Mouse (Mus musculus) embryonic facial prominence, embryonic 13.5 days (tissue): ENCODE results near the gene Hist1h2ad. TPM values are rescaled to one million over a fixed set of nuclear protein-coding genes. Genes with fewer than 3 reads are reported as not detected.
"Not testable (repeated sequence)": the region's sequence is repeated elsewhere in the genome, so short reads cannot be mapped to it uniquely, and the experiment has no call there.

Experiments used
- ATAC-seq: fragments of 200-750 bp; cut with Nextera tagmentation; 2 replicates; pipeline ENCODE4 v1.8.0; 2017; ENCODE audit warnings: low read depth; ENCODE audit not compliant: insufficient number of reproducible peaks, insufficient read depth, low FRiP score, low TSS enrichment
- H3K27ac ChIP-seq: fragments of 300-500 bp; sonication (generic); 2 replicates; pipeline ENCODE4 v1.5.1; 2015; ENCODE audit warnings: moderate library complexity, mild to moderate bottlenecking, inconsistent platforms
- H3K27me3 ChIP-seq: fragments of 300-500 bp; sonication (generic); 2 replicates; pipeline ENCODE4 v1.6.1; 2015; ENCODE audit warnings: mild to moderate bottlenecking, inconsistent platforms
- H3K36me3 ChIP-seq: fragments of 300-500 bp; sonication (generic); 2 replicates; pipeline ENCODE4 v1.6.1; 2015; ENCODE audit warnings: mild to moderate bottlenecking, inconsistent platforms
- H3K4me1 ChIP-seq: fragments of 300-500 bp; sonication (generic); 2 replicates; pipeline ENCODE4 v1.6.1; 2015; ENCODE audit warnings: inconsistent platforms
- H3K4me2 ChIP-seq: fragments of 300-500 bp; sonication (generic); 2 replicates; pipeline ENCODE4 v1.6.1; 2015; ENCODE audit warnings: moderate library complexity, mild to moderate bottlenecking, inconsistent platforms
- H3K4me3 ChIP-seq: fragments of 300-500 bp; sonication (generic); 2 replicates; pipeline ENCODE4 v1.5.1; 2015; ENCODE audit warnings: mild to moderate bottlenecking, inconsistent platforms
- H3K9ac ChIP-seq: fragments of 300-500 bp; sonication (generic); 2 replicates; pipeline ENCODE4 v1.6.1; 2015; ENCODE audit warnings: mild to moderate bottlenecking, inconsistent platforms
- H3K9me3 ChIP-seq: fragments of 300-500 bp; sonication (generic); 2 replicates; pipeline ENCODE4 v1.6.1; 2016; ENCODE audit warnings: inconsistent platforms
- WGBS: fragments of 180-500 bp; shearing (Covaris S2); methylation state at CpG from one replicate; pipeline ENCODE4 v1.1.7; 2015; ENCODE audit warnings: mixed read lengths; 5-methylcytosine and 5-hydroxymethylcytosine counted together
- polyA plus RNA-seq: library from polyadenylated mRNA; unstranded; fragments of >200 nt; fragmentation: Nextera tagmentation; extraction: Ambion mirVana; gene quantifications from 2 replicates; pipeline ENCODE4 v1.2.1, GENCODE M21; 2015

Gene Hist1h2ad
- polyA plus RNA-seq, 1 experiment from 2014 or later, result 3.1 TPM

DNA sequence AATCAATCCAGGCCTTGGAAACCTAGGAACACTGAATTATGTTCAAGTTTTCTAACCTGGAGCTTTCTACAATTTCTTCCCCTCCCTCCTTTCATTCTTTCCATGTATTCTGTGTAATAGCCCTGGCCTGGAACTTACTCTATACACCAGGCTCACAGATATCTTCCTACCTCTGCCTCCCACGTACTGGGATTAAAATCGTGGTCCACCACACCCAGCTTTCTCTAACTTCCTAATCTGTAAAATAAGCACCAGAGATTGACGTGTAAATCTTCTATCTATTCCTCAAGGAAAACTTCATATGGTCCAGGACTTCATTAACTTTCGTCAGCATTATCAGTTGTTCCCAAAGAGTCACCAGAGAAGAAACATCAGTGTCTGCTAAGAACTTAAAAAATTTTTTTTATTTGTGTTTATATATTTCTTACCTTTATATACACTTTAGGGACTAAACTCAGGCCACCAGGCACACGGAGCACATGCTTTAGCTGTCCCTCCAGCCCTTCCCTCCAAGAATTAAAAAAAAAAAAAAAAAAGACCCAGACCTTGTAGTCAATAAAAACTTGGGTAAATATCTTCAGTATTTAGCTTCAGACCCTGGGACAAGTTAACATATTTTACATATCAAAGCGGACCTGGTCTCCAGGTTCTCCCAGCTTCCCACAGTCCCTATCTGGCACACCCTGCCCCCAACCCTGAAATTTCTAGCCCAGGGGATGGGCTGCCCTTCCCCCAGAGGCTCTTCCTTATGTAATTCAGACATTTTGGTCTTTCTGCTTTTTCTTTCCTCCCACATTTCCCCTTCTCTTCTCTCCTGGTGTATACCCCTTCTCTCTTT, 8.3 kb downstream of the Hist1h2ad start:
- peak overlapping the region; percentile 84 for H3K4me2 ChIP-seq
- H3K27ac ChIP-seq, result peak overlapping the region; percentile 98
- WGBS, result 4% methylated on average over 6 of the region's 6 CpGs
- no peak for ATAC-seq
- no peaks in the 10 kb centered on the region for H3K27me3 ChIP-seq
- peaks cover 34% of the 10 kb centered on the region for H3K4me1 ChIP-seq
- H3K36me3 ChIP-seq, result no peaks in the 10 kb centered on the region
- H3K9me3 ChIP-seq, result no peaks in the 10 kb centered on the region
- H3K9ac ChIP-seq, result peak overlapping the region; percentile 80
- peak overlapping the region; percentile 59 for H3K4me3 ChIP-seq

DNA sequence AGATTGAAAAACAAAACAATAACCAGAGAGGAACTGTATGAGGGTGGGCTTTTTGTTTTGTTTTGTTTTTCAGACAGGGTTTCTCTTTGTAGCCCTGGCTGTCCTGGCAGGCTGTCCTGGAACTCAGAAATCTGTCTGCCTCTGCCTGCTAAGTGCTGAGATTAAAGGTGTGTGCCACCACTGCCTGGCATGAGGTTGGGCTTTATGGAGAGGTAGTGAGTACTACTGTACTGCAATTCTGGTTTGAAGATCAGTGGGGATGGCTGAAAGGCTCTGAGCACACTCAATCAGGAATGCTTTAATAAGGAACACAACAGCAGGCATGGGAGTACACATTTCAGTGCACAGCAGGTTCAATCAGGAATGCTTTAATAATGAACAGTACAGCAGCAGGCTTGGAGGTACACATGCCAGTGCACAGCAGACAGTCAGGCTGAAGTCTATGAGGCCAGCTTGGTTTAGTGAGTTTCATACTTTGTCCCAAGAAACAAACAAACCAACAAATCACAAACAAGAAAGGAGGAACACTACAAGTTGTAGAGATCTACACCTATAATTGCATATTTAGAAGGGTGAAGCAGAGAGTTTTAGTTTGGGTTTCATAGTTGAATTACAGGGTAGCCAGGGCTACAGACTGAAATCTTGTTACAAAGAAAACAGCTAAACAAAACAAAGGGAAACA, 9.3 kb downstream of the Hist1h2ad start:
- no peak for ATAC-seq
- H3K9ac ChIP-seq, result peak overlapping the region; percentile 41; the same call in 1 of the 2 replicates
- no peak overlapping the region for H3K4me3 ChIP-seq

DNA sequence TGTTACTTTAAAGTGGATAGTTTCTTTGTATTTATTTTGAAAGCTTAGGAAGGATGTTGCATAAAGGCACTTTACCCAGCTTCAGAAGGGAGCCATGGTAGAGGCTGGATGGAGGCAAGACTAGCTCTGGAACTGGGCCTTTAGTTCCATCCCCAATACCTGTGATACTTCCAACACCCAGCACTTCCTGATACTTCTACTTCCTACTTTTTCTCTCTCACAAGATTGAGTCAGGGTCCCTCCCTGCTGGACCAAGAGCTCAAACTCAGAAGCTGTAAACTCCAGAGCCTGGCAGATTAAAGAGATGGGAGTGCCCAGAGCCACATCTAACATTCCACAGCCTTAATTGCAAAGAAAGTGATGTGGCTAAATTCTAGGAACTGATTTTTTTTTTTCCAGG, 10.2 kb downstream of the Hist1h2ad start:
- no peaks in the 10 kb centered on the region for H3K9me3 ChIP-seq
- H3K9ac ChIP-seq, result peak overlapping the region; percentile 78
- ATAC-seq, result no peak
- peaks cover 34% of the 10 kb centered on the region for H3K4me1 ChIP-seq
- H3K4me3 ChIP-seq, result peak overlapping the region; percentile 50
- peak overlapping the region; percentile 98 for H3K27ac ChIP-seq
- H3K36me3 ChIP-seq, result no peaks in the 10 kb centered on the region
- no peaks in the 10 kb centered on the region for H3K27me3 ChIP-seq
- H3K4me2 ChIP-seq, result peak overlapping the region; percentile 84

More for the DNA sequence above, 9.3 kb downstream of the Hist1h2ad start:
- no peaks in the 10 kb centered on the region for H3K9me3 ChIP-seq
- H3K27me3 ChIP-seq, result no peaks in the 10 kb centered on the region
- no peaks in the 10 kb centered on the region for H3K36me3 ChIP-seq
- H3K4me1 ChIP-seq, result peaks cover 34% of the 10 kb centered on the region
- peak overlapping the region; percentile 84 for H3K4me2 ChIP-seq
- H3K27ac ChIP-seq, result peak overlapping the region; percentile 98

DNA sequence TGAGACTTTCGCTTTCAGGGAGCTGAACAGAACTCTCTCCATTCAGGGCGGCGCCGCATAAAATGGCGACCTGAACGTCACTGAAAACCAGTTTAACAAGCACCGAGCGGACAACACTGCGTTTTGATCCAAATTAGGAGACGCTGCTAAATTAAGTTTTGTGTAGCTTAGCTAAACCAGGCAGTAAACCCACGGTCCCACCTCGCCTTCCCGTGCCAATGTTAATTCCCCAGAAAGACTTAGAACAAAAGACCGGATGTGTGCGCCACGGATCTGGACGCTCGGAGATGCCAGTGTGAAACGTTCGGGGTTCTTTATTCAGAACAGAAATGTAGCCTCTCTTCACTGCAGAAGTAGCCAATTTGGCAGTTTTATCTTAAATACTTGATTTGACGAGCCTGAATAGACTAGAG, 10.9 kb downstream of the Hist1h2ad start:
- peak overlapping the region; percentile 78 for H3K9ac ChIP-seq
- H3K9me3 ChIP-seq, result no peaks in the 10 kb centered on the region
- peak overlapping the region; percentile 50 for H3K4me3 ChIP-seq
- H3K4me1 ChIP-seq, result peaks cover 34% of the 10 kb centered on the region
- peak overlapping the region; percentile 98 for H3K27ac ChIP-seq
- H3K27me3 ChIP-seq, result no peaks in the 10 kb centered on the region
- no peaks in the 10 kb centered on the region for H3K36me3 ChIP-seq
- peak overlapping the region; percentile 84 for H3K4me2 ChIP-seq
- ATAC-seq, result no peak
- under 1% methylated on average over 21 of the region's 21 CpGs for WGBS

DNA sequence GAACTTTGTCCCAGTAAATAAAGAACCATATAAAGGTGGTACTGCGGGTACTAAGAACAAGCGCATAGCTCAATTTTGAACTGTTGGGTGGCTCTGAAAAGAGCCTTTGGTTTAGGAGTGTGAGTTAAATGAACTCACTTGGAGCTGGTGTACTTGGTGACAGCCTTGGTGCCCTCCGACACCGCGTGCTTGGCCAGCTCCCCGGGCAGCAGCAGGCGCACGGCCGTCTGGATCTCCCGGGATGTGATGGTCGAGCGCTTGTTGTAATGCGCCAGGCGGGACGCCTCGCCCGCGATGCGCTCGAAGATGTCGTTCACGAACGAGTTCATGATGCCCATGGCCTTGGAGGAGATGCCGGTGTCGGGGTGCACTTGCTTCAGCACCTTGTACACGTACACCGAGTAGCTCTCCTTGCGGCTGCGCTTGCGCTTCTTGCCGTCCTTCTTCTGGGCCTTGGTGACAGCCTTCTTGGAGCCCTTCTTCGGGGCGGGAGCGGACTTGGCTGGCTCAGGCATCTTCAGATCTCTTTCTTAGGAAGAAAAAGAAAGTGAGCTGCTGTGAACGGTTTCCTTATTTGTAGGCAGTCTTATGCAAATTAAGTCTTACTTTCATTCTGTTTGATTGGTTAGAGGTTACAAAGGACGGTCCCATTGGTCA, 11.4 kb downstream of the Hist1h2ad start:
- peak; percentile 85 for ATAC-seq
- H3K9ac ChIP-seq, result peak overlapping the region; percentile 78
- WGBS, result under 1% methylated on average over 34 of the region's 36 CpGs

DNA sequence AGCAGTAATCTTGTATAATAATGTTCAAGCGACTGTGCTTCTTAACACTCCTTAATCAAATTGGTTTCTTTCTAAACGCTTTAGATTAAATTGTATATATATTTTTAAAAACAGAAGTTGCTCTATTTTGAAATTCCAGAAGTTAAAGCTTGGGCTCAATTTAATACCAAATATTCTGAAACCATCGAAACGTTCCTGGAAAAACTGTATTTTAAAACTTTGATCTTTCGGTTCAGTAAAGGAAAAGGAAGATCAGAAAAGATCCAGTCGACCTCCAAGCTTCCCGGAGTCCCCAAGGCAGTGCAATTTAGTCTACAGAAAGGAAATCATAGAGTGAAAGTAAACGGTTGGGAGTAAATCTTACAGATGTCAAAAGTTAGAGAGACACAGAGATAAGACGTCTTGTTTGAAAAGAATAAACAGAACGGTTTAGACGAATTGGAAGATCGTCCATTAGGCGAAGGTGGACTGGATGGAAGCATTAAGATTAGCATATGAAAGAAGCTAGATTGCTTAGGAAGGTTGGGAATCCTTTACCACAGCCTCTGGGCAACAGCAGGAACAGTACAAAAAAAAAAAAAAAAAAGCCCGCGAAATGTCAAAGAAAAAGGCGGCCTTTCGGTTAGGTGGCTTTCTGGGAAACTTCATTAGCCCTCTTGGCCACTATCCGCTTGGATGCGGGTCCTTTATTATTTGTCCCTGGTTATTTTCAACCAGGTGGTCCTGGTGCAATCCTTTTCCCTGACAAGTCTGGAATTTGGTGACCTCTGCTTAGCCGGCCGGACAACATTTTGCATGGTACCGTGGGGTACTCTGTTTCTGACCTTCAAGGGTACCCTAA, 12.1 kb downstream of the Hist1h2ad start:
- Histone ChIP-seq H3K9ac (peak overlapping the region; percentile 72), H3K4me1 (peaks cover 29% of the 10 kb centered on the region), H3K9me3 (no peaks in the 10 kb centered on the region), H3K27ac (peak overlapping the region; percentile 95), H3K27me3 (no peaks in the 10 kb centered on the region), H3K36me3 (no peaks in the 10 kb centered on the region), H3K4me3 (peak overlapping the region; percentile 50), H3K4me2 (peak overlapping the region; percentile 84)
- 2% methylated on average over 22 of the region's 22 CpGs for WGBS
- no peak for ATAC-seq

More for the DNA sequence above, 11.4 kb downstream of the Hist1h2ad start:
- H3K27me3 ChIP-seq, H3K9me3 ChIP-seq, H3K36me3 ChIP-seq: not testable (repeated sequence)
- Histone ChIP-seq H3K4me3 (peak overlapping the region; percentile 50), H3K27ac (peak overlapping the region; percentile 98), H3K4me1 (peaks cover 34% of the 10 kb centered on the region), H3K4me2 (peak overlapping the region; percentile 84)

DNA sequence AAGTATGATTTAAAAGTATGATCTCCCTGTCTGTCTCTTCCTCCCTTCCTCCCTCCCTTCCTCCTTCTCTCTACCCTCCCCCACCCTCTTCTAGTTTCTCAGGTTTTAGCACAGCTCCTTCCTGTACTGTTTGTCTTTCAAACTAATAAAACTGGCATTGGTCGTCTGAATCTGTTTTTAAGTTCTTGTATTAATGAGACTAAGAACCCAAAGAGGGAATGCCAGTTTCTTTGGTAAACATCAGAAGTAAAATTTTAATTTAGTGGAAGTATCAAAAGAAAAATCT, 12.7 kb downstream of the Hist1h2ad start:
- Histone ChIP-seq H3K9me3 (no peaks in the 10 kb centered on the region), H3K4me1 (peaks cover 28% of the 10 kb centered on the region), H3K36me3 (no peaks in the 10 kb centered on the region), H3K4me2 (peak overlapping the region; percentile 84), H3K9ac (peak overlapping the region; percentile 72), H3K4me3 (peak overlapping the region; percentile 50), H3K27ac (peak overlapping the region; percentile 95), H3K27me3 (no peaks in the 10 kb centered on the region)
- ATAC-seq, result no peak
- 7% methylated on average over 1 of the region's 1 CpGs for WGBS

DNA sequence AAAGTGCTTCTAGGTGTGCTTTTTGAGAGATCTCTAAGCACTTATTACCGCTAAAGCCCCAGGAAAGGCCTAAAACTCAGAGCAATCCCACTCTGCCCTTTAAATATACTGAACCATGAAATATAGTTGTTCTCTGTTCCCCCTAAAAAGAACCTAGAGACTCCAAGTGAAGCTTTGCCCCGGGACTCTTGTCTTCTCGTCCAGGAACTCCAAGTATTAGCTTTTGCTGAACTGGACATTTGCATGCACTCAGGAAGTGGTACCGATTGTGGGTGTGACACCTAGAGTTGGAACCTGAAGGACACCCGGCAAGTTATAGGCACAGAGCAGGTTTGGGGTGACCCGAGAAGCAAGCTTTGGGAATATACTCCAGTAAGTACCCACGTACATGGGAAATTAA, 17.0 kb downstream of the Hist1h2ad start:
- no peak overlapping the region for H3K27ac ChIP-seq
- H3K4me3 ChIP-seq, result no peak overlapping the region
- H3K36me3 ChIP-seq, result no peaks in the 10 kb centered on the region
- H3K27me3 ChIP-seq, result no peaks in the 10 kb centered on the region
- H3K4me1 ChIP-seq, result peaks cover 4% of the 10 kb centered on the region; the same call in 1 of the 2 replicates
- no peak overlapping the region for H3K9ac ChIP-seq
- no peak for ATAC-seq
- 93% methylated on average over 7 of the region's 7 CpGs for WGBS
- no peak overlapping the region for H3K4me2 ChIP-seq
- H3K9me3 ChIP-seq, result no peaks in the 10 kb centered on the region

DNA sequence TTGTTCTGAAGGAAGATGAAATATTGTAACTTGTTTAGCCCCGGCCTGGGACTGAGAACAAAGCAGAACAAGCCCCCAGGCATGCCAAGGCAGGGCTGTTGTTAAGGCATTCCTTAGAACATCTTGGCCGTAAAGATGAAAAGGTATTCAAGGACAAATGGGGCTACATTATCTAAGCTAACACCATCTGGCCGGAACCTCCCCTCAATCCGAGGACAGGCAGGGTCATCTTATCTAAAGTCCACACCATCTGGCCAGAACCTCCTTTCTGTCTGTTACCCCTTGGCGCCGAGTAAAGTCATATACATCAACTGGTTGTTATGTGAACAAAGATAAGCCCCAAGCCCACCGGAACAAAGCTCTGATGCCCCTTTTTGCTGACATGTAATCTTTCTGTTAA, 17.7 kb downstream of the Hist1h2ad start:
- not testable (repeated sequence) for H3K9me3 ChIP-seq, H3K4me2 ChIP-seq, H3K27ac ChIP-seq, H3K36me3 ChIP-seq, H3K27me3 ChIP-seq, H3K9ac ChIP-seq, H3K4me3 ChIP-seq, H3K4me1 ChIP-seq, ATAC-seq
- 86% methylated on average over 7 of the region's 7 CpGs for WGBS

DNA sequence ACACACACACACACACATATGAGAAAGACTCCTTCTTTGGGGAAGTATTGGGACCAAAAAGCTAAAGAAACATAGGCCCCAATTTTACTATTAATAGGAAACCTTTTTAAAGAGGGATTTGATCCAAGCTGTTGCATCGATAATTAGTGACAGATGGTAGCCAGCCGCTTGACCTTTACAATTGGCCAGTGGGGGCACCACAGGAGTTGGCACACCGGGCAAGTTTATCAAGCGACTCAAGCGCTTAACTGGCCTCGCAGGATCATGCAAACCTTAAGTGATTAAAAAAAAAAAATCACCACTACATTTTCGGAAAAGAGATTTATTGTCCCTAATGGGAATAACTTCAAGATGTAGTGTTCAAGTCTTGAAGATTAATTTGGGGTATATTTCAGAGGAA, 18.4 kb downstream of the Hist1h2ad start:
- H3K36me3 ChIP-seq, result no peaks in the 10 kb centered on the region
- no peak overlapping the region for H3K4me3 ChIP-seq
- H3K9me3 ChIP-seq, result no peaks in the 10 kb centered on the region
- WGBS, result 70% methylated on average over 7 of the region's 7 CpGs
- H3K9ac ChIP-seq, result no peak overlapping the region
- no peaks in the 10 kb centered on the region for H3K4me1 ChIP-seq
- no peaks in the 10 kb centered on the region for H3K27me3 ChIP-seq
- H3K27ac ChIP-seq, result no peak overlapping the region
- no peak for ATAC-seq
- H3K4me2 ChIP-seq, result no peak overlapping the region

DNA sequence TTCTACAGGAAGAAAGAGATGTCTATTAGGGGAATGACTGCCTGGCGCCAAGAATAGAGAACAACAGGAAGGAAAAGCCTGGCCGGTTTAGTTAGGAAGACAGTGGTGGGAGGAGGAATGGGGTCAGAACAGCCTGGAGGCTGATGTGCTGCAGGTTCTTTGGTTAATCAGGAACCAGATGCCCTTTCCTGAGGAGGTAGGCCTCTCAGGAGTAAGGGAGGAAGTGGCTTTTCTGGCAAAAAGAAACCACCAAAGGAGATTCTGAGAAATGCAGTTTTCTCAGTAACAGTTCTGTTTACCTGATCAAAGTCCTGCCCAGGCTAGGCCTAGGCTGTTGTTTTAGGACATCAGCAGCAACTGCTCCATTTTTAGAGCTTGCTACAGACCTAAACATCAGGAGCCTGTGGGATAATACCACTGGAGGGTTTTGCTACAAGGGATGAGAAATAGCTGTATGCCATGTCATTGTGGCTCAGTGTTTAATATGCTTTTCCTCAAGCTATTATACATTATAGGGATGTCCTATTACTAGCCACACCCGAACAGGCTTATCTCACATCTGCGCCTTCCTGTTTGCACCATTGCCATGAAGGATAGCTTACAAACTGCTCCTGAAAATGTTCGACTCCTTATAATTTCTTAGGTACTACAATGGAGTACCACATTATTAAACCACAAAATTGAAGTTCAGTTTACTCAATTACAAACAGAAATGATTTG, 19.0 kb downstream of the Hist1h2ad start:
- Histone ChIP-seq H3K27me3 (no peaks in the 10 kb centered on the region), H3K9me3 (no peaks in the 10 kb centered on the region), H3K27ac (peak overlapping the region; percentile 44), H3K4me2 (no peak overlapping the region), H3K9ac (no peak overlapping the region), H3K36me3 (no peaks in the 10 kb centered on the region), H3K4me1 (no peaks in the 10 kb centered on the region), H3K4me3 (no peak overlapping the region)
- no peak for ATAC-seq
- 65% methylated on average over 5 of the region's 5 CpGs for WGBS
